Mouse (Mus musculus) MEL (cell line): Measurements from ENCODE around the gene Nup88.

Experiments used
- CTCF ChIP-seq, 3 experiments: IDR thresholded peaks in 2 of 3; conservative IDR thresholded peaks in 1 of 3; 2 replicates each; pipeline ENCODE4 v1.5.1; 2011 to 2012; ENCODE audit warnings: low read length in 3 of 3, low read depth in 2 of 3, mild to moderate bottlenecking in 2 of 3, improper control_type of control experiment in 1 of 3, inconsistent platforms in 1 of 3, mixed read lengths in 1 of 3, moderate library complexity in 1 of 3; ENCODE audit not compliant: control insufficient read depth in 1 of 3, insufficient read depth in 1 of 3, poor library complexity in 1 of 3, severe bottlenecking in 1 of 3
- ELF1 ChIP-seq: IDR thresholded peaks from 2 replicates; pipeline ENCODE4 v1.6.1; 2014; ENCODE audit warnings: low read depth, mild to moderate bottlenecking, inconsistent platforms, low read length, improper control_type of control experiment, moderate library complexity
- GATA1 ChIP-seq: IDR thresholded peaks from 2 replicates; pipeline ENCODE4 v1.6.1; 2011; ENCODE audit warnings: low read depth, low read length, improper control_type of control experiment
- JUND ChIP-seq: IDR thresholded peaks from 2 replicates; pipeline ENCODE4 v1.6.1; 2011; ENCODE audit warnings: low read depth, mild to moderate bottlenecking, improper control_type of control experiment, low read length
- MAX ChIP-seq: IDR thresholded peaks from 2 replicates; pipeline ENCODE4 v1.6.1; 2011; ENCODE audit warnings: low read length, improper control_type of control experiment
- NELFE ChIP-seq: IDR thresholded peaks from 2 replicates; pipeline ENCODE4 v1.6.1; 2011; ENCODE audit warnings: low read depth, low read length, improper control_type of control experiment
- POLR2A ChIP-seq, 2 experiments: IDR thresholded peaks; 2 replicates each; pipeline ENCODE4 v1.6.1; 2011 to 2012; ENCODE audit warnings: low read length in 2 of 2, mild to moderate bottlenecking in 2 of 2, control low read depth in 1 of 2, improper control_type of control experiment in 1 of 2, low read depth in 1 of 2, moderate library complexity in 1 of 2; ENCODE audit not compliant: control insufficient read depth in 1 of 2, insufficient read depth in 1 of 2, poor library complexity in 1 of 2
- UBTF ChIP-seq: IDR thresholded peaks from 2 replicates; pipeline ENCODE4 v1.6.1; 2012; ENCODE audit warnings: low read depth, mild to moderate bottlenecking, inconsistent platforms, low read length, improper control_type of control experiment, moderate library complexity, borderline replicate concordance; ENCODE audit not compliant: insufficient read depth
- USF1 ChIP-seq: IDR thresholded peaks from 2 replicates; pipeline ENCODE4 v1.6.1; 2014; ENCODE audit warnings: low read depth, mild to moderate bottlenecking, inconsistent platforms, low read length, improper control_type of control experiment, moderate library complexity
- ZMIZ1 ChIP-seq: IDR thresholded peaks from 2 replicates; pipeline ENCODE4 v1.6.1; 2012; ENCODE audit warnings: low read depth, mild to moderate bottlenecking, inconsistent platforms, low read length, improper control_type of control experiment, moderate library complexity

- TF ChIP-seq JUND (no peak), USF1 (no peak), CTCF (IDR thresholded peaks at IDR 0.05 in 2 of 3, conservative IDR thresholded peaks at IDR 0.05 in 1 of 3; ENCODE audit: control insufficient read depth in 1 of 3, insufficient read depth in 1 of 3, low read depth in 2 of 3, low read length in 3 of 3, poor library complexity in 1 of 3, severe bottlenecking in 1 of 3) (0 out of 6 replicates have a peak, but pooled peaks of 1 of the 3 experiments have one; percentile 8), UBTF (no peak), MAX (no peak), POLR2A (IDR thresholded peaks at IDR 0.05; ENCODE audit: control insufficient read depth in 1 of 2, insufficient read depth in 1 of 2, low read depth in 1 of 2, low read length in 2 of 2, poor library complexity in 1 of 2) (no peak), ELF1 (no peak), ZMIZ1 (no peak), NELFE (no peak), GATA1 (no peak)
Observed at GRCm38 (mm10) chr11:71012743-71013142, 43.0 kb upstream of the Nup88 start.
